Mouse (Mus musculus) lung, adult 2 months (tissue): ENCODE results near the gene Olfr56.

Source experiments
- CTCF ChIP-seq: fragments of 200-500 bp; IDR thresholded peaks from 2 replicates; pipeline ENCODE4 v1.5.1; 2011; ENCODE audit warnings: mild to moderate bottlenecking, low read length, control low read depth; ENCODE audit not compliant: insufficient read depth
- POLR2A ChIP-seq: fragments of 200-500 bp; IDR thresholded peaks from 2 replicates; pipeline ENCODE4 v1.6.1; 2011; ENCODE audit warnings: low read depth, mild to moderate bottlenecking, control low read depth, low read length, borderline replicate concordance; ENCODE audit errors: extremely low read depth

DNA sequence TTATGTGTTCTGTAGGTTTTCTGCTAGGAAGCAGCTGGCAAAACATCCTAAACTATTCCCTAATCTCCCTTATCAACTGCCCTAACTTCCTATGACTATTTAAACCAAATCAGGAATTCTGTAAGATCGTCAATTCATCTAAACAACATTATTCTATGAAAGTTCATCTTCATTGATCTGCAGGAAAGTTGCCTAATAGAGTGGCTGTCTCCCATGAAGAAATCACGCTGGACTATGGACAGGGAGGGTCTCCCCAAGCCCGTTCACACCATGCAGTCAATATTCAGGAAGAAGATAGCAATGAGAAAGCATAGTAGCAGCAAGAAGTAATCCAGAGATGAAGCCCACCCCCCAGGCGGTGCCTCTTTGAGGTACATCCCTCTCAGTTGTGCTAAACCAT is 112.5 kb downstream of the Olfr56 start:
- TF ChIP-seq CTCF, result no peak
- no peak for TF ChIP-seq POLR2A
